Mouse (Mus musculus) cerebellum, postnatal 14 days (tissue): Measurements from ENCODE around the gene Kif1b.

Experiments used
- DNase-seq, 2 experiments: peaks; one replicate each; pipeline ENCODE4 v3.0.0; 2021; ENCODE audit warnings: mixed read lengths in 2 of 2

Kif1b gene

DNA sequence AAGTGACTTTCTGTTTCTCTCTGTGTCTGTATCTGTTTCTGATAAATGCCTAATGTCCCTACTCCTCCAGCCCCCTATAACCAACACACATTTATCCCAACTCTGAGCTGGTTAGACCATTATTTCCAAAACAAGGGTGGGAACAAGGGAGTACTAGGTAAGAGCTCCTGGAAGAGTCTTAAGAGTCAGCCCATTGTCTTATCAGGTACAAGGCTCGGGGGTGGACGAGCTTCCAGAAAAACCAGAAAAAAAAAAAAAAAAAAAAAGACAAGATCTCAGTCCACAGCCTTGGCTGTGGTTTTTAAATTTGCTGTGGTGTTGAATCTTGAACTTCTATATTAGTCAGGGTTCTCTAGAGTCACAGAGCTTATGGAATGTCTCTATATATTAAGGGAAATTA, 139.5 kb downstream of the Kif1b start:
- DNase-seq, result no peak

DNA sequence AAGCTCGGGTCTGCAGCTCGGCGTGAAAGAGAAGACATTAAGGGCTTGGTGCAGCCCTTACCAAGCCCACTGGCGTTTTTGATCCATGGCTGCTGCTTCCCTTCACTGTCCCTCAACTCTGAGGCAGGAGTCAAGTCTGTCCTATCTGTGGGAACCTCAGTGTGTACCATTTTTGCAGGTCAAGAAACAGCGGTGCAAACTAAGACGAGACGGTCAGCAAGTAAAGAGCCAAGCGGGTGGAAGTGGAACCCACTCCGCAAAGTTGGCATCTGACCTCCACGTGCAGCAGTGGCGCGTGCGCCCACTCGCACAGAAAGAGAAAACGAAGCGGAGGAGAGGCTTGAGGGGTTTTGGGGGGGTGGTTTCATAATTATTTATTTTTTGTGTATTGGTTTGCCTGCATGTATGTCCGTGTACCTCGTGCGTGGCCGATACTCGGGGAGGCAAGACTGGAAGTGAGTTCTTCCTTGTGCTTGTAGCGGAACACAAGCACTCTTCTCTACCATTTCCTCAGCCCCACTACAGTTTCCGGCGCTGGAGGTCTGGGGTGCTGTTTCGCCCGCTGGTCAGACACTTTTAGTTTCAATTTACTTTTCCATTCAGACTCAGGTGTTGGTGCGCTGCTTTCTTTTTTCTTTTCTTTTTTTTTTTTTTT, 140.4 kb downstream of the Kif1b start:
- DNase-seq, result no peak

DNA sequence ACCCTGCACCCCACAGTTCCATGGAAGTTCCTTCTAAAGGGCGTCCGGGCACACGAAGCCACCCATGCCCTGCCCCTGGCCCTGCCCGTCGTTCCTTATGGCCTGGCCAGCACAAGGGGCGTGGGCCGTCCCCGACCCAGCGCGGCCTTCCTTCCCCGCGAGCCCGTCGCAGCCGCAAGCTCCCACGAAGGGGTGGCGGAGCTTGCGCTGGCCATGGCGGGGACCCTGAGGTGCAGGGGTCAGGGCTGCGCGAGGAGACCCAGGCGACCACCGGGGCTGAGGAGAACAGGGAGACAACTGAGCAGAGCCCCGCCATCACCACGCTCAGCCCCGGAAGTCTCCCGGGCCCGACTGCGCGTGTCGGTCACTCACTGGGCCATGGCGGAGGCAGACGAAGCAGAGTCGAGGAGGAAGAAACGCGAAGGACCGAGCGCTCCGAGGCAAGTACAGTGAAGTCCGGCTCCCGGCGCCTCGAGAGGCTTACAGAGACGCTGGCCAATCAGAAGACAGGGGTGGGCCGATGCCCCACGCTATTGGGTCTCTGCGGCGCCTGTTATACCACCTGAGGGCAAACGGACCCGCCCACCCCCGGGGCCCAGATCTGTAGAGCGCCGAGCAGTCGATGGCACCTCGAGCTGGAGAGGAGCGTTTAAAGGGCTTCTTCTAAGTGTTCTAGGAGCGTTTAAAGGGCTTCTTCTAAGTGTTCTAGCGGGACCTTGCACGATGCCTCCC, 141.1 kb downstream of the Kif1b start, which contains the start of gene Pgd:
Gene Pgd (minus strand): TSS at position 557 of the 732 bp plus-strand sequence.
- peak; percentile 97 for DNase-seq

DNA sequence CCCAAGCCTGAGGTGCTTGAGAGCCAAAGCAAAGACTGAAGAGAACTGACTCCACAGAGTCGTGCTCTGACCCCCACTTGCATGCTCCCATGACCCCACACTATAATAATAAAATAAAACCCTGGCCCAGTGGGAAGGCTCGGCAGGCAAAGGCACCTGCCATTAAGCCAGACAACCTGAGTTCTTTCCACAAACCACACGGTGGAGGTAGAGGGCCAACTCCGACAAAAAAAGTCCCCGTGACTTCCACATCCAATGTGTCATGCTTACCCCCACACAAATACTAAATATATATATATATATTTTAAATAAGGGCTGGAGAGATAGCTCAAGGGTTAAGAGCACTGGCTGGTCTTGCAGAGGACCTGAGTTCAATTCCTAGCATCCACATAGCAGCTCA, 143.3 kb downstream of the Kif1b start:
- DNase-seq, result no peak

DNA sequence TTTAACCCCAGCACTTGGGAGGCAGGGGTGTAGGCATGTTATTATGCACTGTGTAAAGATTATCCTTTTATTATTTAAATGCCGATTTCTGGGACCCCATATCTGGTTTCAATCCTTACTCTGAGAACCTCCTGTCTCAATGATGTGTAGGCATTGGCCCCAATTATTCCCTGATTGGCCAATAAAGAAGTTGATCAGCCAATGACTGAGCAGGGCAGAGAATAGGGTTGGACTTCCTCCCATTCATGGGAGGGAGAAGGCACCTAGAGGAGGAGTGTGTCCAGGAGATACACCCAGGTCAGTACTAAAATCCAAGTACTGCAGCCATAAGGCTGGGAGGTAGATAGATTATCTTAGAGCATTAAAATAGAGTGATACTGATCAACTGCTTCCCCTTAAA, 144.3 kb downstream of the Kif1b start:
- DNase-seq, result no peak

DNA sequence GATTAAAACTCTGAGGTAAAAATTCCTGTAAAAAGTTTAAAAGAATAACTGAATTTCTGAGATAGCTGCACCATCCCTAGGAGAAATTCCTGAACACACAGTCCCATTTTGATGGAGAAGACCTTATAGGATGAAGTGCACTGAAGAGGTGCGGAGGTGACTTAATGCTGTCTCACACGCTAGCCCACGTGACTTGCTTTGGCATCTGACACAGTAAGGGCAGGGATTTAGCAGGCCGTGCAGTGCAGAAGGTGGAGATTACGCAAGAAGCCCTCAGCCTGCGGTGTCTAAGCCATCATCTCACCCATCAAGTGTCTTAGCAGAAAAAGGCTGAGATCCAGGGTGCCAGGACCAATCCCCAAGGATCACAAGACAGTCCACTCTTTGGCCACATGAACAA, 146.3 kb downstream of the Kif1b start:
- DNase-seq, result no peak

DNA sequence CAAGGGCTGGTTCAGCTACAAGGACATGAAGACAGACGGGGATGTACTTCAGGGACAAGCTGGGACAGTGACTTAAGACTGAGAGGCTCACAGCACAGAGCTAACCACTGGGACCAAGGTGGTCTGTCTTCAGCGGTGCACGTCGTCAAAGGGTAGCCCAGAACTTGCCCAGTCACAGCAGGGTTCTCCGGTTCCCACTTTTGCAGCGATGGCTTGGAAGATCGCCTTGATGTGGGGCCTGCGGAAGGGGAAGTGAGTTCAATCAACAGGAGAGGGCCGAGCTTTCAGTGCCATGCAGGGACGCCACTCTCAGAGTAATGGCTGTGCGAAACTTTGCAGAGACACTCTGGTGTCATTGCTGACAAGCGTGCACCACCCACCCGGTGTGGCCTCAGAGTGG, 147.6 kb downstream of the Kif1b start:
- DNase-seq, result no peak

DNA sequence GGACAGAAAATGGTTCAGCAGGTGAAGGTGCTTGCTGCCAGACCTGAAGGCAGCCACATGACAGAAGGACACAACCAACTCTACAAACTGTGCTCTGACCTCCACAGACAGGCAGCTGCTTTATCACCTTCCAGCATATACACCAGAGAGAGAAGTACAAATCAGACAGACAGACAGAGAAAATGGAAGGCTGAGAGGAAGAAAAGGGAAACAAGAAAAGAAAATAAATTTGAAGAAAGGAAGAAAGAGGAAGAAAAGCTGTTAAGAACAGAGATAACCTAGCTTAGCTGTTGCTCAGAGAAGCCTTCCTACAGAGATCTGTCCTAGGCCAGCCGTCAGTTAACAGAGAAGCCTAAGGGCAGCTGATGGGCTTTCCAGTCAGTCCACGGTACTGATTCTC, 148.3 kb downstream of the Kif1b start:
- no peak for DNase-seq

DNA sequence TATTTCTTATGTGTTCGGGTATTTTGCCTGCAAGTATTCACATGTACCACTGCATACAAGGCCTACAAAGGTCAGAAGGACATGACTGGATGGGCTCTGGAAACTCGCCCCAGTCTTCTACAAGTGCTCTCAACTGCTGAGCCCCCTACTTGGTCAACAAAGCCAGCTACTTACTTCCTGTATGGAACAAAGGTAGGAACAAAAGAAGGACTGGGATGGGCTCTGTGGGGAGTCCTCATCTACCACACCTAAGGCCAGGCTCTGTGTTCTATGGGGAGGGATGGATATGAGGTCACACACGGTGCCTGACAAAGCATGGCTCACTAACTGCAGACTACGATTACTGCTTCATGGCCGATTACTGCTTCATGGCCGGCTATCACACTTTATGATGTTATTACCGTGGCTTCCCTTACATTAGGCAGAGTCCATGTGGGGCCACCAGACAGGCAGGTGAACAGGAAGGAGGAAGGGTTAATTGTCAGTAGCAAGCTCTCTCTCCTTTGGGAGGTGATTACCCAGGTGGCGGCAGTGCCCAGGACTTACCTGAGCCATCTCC, 150.0 kb downstream of the Kif1b start:
- no peak for DNase-seq

DNA sequence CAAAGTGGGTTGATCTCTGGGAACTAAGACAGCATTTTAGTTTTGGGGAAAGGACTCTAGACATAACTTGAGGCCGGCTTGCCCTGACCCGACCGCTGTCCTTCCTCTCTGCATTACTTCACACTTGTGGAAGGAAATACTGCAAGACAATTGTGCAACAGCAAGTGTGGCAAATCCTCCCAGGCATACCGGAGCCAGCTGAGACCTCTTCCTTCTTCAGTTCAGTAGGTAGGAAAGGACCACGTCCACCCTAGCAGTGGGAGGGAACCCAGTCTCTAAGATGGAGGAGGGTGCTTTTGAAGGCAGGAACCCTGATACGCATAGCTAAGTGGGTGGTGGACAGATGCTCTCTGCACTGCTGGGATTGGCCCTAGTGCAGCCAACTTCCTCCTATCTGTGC, 151.8 kb downstream of the Kif1b start:
- no peak for DNase-seq

DNA sequence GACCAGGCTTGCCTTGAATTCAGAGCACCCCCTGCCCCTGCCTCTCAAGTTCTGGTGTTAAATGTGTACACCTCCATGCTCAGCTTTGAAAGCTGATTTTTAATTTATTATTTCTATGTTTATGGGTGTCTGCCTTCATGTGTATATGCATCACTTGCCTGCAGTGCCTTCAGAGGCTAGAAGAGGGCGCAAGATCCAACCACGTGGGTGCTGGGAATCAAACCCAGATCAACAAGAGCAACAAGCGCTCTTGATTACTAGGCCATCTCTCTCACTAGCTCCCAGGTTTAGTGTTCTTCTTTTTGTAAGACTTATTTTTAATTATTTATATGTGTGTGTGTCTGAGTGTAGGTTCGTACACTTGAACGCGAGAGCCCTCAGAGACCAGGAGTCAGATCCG, 152.6 kb downstream of the Kif1b start:
- DNase-seq, result no peak

DNA sequence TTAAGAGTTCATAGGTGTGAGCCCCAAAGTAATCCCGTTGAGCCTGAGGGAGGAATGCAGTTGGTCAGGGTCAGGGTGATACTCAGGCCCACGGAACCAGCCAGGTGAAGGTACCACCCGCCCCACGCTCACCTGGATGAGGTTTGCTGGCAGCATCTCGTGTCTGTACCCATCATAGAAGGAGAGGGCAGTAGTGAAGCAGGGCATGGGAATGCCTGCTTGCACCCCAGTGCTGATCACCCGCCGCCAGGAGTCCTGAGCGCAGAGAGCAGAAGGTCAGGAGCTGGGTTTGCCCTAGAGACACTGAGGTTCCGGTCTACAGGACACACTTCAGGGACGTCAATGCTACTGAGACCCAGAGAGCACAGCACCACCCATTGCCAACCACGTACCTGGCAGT, 156.8 kb downstream of the Kif1b start:
- DNase-seq, result no peak

DNA sequence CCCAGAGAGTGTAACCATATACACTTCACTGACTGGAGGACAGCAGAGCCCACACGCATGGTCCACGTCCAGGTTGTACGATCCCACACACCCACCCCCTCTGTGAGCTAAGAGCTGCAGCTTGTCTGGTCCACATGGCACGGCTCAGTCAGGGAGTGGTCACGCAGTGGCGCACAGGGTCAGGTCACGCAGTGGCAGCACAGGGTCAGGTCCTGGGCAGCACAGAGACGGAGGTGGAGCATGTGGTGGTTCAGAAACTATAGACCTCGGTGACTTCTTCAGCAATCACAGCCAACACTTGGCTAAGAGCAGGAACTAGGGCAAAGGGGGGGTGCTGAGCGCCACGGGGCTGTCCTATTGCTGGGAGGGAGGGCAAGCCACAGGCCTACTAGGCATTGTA, 157.2 kb downstream of the Kif1b start:
- DNase-seq, result no peak

DNA sequence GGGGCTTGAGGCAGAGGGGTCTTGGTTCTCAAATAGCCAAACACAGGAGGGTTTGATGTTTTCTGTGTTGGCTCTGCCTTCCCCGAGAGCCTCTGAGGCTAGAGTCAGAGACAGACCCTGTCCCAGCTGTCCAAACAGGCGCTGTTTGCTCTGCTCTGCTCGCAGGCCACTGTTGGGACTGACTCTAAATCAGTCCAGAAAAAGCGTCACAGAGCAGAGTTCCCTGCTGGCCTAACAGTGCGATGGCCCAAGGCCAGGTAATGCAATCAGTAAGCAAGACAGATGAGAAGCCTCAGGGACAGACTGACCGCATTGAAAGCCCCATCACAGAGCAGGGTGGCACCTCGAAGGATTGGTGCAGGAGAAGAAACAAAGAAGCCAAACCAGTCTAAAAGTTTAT, 157.9 kb downstream of the Kif1b start:
- DNase-seq, result no peak

DNA sequence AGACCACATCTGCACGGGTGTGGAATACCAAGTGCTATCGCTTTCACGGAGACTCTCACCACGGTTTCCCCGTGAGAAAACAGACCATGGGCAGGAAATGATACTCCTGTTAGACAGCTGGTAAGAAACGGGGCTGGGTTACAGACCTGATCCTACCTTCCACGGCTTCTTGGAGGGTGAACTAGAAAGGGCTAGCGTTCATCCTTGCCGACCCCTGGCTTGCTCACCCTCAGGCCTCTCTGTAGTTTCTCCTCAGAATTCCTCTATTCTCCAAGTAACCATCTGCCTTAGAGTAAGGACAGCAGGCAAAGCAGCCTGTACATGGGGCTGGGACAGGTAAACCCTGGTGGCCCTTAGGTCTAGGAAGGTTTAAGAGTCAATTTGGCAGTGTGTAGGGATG, 158.3 kb downstream of the Kif1b start:
- DNase-seq, result no peak

DNA sequence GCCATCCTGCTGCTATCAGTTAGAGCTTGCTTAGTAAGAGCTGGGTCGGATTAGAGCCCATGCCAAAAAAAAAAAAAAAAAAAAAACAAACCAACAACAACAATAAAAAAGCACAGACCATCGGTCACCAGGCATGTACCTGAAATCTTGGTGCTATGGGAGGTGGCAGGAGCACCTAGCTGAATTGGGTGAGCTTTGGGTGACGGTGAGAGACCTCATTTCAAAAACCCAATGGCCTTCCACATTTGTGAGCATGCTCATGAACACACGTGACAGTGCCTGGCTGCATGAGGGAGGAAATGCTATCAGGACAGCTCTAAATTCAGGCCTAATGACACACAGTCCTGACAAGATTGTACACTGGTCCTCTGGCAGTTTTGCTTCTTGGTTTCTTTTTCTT, 159.4 kb downstream of the Kif1b start:
- DNase-seq, result no peak

DNA sequence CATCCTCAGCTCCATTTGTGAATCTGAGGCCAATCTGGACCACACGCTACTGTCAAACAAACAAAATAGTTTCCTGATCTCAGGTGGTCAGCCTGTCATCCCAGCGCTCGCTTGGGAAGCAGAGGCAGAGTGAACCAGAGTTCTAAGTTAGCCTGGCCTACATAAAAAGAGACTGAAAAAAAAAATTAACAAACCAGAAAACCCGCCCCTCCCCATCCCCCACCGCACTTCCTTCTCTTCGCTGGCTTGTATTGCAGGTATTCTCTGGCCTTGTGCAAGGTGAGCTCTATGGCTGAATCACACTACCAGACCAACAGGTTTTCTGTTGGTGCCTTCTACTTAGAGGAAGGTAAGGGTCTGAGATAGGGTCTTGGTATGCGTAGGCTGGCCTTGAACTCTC, 160.0 kb downstream of the Kif1b start:
- no peak for DNase-seq

DNA sequence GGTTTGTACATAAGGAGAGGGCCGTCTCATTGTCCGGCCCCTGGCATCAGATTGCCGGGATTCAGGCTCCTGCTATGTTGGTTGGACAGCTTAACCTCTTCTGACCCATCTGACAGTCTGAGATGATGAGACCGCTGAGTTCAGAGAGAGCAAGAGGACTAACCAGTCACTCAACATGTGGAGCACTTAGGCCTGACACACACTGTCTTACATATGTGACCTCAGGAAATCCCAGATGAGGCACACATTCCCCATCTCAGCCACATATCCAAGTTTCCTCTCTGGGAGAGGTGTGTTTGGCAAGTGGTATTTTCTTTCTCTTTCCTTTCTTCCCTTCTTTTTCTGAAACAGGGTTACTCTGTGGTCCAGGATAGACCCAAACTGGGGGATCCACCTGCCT, 162.3 kb downstream of the Kif1b start:
- no peak for DNase-seq

DNA sequence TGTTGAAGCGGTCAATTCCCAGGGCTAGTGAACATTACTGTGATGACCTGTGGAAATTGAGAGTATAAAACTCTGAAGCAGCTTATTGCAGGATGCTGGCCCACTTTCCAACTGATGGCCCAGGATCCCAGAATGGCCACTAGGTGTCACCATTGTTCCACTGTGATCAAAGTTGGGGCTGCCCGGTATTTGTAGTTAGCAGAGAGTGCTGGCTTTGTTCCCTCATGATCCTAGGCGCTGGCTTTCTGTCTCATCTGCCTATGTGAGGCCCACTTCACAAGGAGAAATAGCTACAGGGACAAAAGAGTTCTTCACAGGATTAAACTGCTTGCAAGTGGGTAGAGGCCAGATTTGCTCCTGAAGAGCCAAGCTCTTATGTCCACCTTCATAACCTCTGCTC, 163.0 kb downstream of the Kif1b start:
- peak; percentile 87 to 88 for DNase-seq

DNA sequence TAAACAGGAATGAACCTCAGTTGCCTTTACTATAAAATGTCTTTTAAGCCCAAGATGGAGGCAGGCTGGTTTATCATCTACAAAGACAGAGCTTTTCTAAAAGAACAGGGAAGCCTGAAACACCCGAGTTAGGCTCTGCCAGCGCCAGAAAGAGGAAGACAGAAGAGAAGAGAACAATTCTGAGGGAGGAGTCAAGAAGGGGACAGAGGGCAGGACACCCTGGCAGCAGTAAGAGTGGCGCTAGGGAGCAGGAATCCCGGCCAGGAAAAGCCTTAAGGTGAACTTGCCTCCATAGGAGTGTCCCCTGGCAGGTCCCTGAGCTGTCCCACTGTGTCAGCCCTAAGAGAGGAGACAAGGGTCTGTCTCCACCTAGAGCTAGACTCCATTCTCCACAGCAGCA, 163.9 kb downstream of the Kif1b start:
- DNase-seq, result no peak

DNA sequence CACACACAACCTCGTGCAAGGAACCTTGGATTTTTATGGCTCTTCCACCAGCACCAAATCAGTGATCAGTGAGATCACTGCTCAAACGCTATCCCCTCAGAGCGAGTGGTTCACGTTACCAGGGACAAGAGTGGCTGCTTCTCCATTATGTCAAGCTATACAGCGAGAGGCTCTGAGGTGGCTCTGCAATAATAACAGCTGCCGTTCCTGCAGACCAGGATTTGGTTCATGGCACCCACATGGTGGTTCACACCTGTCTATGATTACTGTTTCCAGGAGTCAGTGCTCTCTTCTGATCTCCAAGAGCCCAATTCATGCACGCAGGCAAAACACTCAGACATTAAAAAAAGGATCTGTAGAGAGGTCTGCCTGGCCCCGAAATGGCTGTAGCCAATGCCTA, 169.0 kb downstream of the Kif1b start:
- DNase-seq, result no peak

DNA sequence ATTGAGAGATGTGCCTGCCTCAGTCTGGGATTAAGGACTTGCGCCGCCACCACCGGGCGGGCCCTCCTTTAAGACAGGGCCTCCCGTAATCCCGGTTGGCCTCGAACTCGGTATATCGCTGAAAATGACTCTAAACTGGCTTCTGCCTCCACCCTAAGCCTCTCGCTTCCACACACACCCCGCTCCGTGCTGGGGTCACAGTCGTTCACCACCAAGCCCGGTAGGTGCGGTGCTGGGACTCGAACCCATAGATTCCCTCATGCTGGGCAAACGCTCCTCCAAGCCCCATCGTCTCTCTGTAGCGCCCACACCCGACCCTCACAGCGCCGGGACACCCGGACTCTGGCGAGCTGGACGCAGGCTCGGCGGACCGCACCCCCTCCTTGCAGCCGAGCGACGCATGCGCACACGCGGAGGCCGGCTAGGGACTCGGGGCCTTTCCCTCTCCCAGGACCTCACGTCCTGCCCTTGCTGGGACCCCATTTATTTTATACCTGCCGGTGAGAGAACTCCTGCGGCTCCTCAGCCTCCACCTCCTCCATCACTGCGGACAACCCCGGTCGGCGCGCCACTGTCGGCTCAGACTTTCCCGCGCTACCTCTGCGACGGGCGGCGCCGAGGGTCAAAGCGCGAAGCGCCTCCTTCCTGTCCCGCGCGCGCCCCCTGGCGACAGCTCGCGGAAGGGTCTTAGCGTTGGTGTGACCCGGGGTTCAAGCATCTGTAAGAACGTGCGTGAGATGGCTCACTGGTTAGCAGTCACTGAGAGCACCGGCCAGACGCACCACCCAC, 170.3 kb downstream of the Kif1b start, which contains the start of gene Cenps:
Gene Cenps (minus strand): TSS at position 648 of the 789 bp plus-strand sequence.
- peak; percentile 95 to 97 for DNase-seq

DNA sequence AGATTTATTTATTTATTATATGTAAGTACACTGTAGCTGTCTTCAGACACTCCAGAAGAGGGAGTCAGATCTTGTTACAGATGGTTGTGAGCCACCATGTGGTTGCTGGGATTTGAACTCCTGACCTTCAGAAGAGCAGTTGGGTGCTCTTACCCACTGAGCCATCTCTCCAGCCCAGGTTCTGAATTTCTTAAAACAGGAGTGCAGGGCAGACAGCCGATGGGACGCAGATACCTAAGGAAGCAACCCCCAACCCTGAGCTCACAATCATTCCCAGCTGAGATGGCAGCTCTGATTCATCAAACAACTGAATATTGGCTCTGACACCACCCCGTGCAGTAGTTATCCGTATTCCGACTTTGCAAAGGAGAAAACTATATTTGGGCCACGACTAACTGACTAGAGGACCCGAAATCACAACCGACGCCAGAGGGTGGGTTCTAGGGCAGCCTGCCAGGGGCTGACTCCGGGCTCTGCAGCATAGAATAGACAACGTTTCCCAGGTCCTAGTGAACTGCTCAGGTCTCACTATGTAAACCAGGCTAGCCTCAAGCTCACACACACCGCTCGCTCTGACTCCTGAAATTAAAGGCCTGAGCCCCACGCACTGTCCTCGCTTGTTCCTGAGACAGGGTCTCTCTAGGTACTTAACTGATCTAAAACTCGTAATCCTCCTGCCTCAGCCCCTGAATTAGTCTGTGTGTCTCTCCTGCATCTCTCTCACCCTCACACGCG, 171.2 kb downstream of the Kif1b start:
- peak; percentile 20 to 42 for DNase-seq
